Mouse (Mus musculus): Measurements from ENCODE around the gene Dmrt2.

Dmrt2 gene

GRCm38 (mm10) chr19:25672101-25672950, at the start of gene Dmrt2:
Gene Dmrt2 (plus strand): TSS chr19:25672411.
- no peak for DNase-seq (ENCODE audit: low spot score)

- no peak for DNase-seq (ENCODE audit: low spot score)
Measured at GRCm38 (mm10) chr19:25628490-25628889, 43.7 kb upstream of the Dmrt2 start.

DNA sequence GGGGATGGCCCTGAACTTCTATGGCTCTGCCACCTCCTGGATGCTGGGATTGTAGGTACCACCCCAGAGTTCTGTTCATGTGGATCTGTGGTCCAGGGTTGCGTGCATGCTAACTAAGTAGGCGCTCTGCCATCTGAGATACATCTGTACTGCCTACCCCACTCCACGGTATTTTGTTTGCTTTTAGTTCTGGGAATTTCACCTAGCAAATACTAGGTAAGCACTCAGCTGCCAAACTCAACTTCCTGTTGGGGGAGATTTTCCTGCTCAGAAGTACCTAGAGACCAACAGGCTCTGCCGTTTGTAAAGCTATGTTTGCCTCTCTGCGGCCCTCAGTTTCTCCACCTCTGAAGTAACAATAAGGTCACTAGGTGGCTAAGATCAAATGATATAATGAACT, 37.1 kb upstream of the Dmrt2 start:
- no peak for DNase-seq (ENCODE audit: low spot score)

DNA sequence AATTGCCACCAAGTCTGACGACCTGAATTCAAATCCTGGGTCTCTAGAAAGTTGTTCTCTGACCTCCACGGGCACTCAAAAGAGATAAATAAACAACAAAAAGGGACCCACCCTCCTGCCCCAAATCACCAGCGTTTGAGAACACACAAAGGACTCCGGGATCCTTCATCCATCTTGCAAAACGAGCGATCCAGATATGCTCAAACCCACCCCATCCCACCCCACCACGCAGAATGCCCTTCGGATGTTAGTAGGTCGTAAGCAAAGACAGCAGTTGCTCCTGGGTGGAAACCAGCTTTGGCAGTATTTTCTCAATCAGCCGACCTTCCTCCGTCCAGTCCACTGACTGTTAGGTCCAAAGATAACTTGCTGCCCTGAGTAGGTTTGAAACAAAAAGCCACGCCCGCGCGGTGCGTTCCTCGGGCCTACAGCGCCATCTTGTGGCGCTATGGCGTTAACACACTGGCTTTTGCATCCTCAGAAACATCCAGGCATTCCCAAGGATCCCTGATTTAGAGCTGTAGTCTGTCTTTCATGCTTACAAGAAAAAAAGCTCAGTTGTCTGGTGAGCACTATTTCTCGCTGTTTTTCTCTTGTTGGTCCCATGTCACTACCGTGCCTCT, 36.5 kb upstream of the Dmrt2 start:
- no peak for DNase-seq (ENCODE audit: low spot score)

- DNase-seq (ENCODE audit: low spot score), result no peak
Measured at GRCm38 (mm10) chr19:25638766-25639361, 33.3 kb upstream of the Dmrt2 start.

- no peak for DNase-seq (ENCODE audit: low spot score)
Measured at GRCm38 (mm10) chr19:25641786-25642185, 30.4 kb upstream of the Dmrt2 start.

DNA sequence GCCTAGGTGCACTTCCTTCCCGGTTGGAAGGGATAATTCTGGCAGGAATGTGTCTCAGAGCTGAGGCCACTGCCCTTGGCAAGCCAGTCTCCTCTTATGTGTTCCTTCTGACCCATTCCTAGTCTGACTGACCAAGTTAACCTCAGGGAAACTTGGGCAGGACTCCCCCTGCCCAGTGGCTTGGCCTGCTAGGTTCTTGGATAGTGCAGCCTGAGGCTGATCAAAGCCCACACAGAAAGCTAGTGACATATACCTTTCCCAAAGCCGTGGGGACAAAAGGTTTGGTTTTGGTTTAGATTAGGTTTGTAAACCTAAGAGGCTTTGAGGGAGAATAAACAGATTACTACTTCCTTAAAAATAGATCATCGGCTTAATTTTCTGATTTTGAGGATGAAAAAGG, 25.1 kb upstream of the Dmrt2 start:
- DNase-seq (ENCODE audit: low spot score), result no peak

DNA sequence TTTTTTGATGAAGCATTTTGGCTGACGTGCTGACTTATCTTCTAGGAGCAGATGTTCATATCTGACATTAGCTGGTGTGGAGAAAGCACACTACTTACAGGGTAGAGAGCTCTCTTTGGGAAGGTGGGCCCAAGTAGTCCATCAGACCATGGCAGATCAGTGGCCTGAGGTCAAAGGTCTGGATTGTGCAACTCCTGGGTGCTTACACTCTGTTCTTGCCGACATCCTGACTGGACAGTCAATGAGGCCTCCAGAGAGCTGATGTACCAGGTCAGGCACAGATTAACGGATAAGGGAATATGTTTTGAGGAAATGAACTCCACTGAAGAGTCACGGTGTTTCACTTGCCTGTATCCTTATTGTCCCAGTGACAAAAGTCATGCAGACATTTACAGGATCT, 23.5 kb upstream of the Dmrt2 start:
- DNase-seq (ENCODE audit: low spot score), result no peak

DNA sequence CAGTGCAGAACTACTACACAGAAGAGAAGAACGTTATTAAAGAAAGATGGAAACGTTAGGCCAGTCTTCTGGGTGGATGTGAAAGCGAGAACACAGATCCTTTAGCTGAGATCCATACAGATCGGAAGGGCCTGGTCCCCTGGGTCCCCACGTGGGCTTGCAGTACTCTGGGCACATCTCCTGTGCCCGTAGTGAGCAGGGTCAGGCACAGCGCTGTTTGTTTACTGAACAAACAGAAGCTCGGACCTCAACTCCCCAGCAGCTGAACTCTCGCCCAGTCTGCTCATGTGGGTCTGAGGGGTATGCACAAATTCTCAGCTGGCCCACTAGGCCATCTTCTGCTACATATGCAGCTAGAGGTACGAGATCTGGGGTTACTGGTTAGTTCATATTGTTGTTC, 21.7 kb upstream of the Dmrt2 start:
- DNase-seq (ENCODE audit: low spot score), result no peak

DNA sequence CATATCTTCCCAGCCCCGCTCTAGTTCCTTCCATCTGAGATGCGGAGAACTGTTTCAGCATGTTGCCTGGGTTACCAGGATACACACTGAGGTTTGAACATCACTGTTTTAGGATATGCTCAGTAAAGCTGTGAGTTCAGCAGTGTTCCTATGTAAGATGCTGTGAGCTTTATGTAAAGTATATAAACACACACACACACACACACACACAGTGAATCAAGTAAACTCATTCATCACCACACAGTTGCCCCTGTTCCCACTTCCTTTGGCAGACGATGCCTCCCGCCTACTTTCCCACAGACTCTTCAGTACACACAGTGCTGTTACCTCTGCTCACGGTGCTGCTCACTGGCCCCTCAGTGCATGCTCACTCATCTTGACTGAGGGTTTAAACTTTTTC, 19.7 kb upstream of the Dmrt2 start:
- DNase-seq (ENCODE audit: low spot score), result no peak

GRCm38 (mm10) chr19:25654034-25654749, 18.0 kb upstream of the Dmrt2 start:
- DNase-seq (ENCODE audit: low spot score), result no peak

DNA sequence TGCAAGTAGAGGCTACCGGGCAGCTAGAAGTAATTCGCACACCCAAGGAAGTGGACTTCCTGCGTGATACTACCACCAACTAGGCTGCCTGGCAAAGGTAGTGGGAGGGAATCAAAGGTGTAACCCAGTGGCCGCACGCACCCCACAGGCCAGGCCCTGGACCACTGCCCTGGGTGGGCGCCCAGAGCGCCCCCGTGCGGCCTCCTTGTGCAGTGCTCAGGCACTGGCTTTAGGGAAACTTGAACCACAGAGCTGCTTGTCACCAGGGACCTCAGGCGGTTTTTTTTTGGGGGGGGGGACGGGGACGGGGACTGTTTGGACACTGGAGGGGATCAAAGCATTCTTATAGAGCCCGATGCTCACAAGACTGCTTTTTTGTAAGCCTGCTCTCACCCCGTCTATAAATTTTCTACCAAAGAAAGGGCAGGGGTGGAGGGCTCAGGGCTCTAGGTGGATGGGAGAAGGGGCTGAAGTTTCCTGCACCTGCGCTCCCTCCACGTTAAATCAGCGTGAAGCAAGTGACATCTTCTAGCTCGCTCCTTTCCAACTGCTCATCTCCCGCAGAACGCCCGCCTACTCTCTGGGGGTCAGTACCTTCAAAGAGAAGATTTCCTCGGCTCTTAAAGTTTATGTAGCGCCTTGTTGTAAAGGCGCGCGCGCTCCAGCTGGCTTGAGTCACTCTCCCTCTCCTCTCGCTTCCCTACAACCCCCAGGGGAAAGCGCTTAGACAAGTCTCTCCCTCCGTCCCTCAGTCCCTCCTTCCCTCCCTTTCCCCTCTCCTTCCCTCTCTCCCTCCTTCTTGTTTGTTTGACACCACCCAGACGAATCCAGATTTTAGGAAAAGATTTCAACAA, 6.5 kb upstream of the Dmrt2 start:
- no peak for DNase-seq (ENCODE audit: low spot score)

GRCm38 (mm10) chr19:25667836-25668235, 4.4 kb upstream of the Dmrt2 start:
- DNase-seq (ENCODE audit: low spot score), result no peak

GRCm38 (mm10) chr19:25669593-25670248, 2.5 kb upstream of the Dmrt2 start:
- DNase-seq (ENCODE audit: low spot score), result no peak

DNA sequence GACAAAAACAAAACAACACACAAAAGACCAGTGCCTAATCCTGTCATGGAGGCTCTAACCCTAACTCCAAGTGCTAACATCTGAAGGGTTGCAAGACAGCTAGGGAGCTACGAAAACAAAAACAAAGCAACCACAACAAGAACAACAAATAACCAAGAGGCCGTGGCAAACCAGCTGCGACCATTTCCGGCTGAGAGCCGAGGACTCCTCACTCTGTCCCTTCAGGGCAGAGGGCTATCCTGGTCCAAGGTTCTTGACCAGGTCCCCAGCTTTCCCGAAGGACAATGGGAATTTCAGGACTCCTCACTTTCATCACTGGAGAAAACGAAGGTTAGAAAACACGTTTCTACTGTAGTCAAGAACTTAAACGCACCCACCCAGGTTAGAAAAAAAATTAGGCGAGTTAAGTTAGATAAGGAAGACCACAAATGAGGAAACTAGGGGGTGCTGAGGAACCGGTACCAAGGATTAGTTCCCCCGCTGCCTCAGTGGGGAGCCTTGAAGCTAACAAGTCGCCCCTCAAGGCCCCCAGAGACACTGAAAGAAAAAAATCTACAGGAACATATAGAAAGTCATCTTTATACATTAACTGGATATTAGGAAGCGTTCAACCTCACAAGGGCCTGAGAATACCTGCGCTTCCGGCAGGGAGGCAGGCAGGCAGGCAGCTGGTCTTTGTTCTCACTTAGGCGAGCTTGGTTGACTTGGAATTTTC, 1.5 kb upstream of the Dmrt2 start:
- DNase-seq (ENCODE audit: low spot score), result no peak

DNA sequence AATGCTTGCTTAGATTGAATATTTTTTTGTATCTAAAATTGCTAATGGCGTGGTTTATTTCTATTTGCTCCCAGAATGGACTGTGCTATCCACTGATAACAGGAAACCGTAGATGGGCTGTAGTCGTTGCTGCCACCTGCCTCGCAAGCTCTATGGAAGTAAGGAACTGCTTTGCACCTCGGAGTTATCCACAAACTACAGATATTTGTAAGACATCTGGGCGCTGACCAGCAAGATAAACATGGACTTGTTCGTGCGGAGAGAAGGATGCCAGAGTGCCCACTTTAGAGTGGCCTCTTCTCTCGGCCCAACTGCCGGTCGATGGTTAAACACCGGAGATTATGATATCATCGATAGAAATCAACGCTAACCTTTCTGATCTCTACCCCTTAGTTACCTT, 530 bp upstream of the Dmrt2 start:
- DNase-seq (ENCODE audit: low spot score), result no peak

GRCm38 (mm10) chr19:25673224-25674055, 1.2 kb downstream of the Dmrt2 start:
- DNase-seq (ENCODE audit: low spot score), result no peak

- no peak for DNase-seq (ENCODE audit: low spot score)
Measured at GRCm38 (mm10) chr19:25674056-25674420, 1.8 kb downstream of the Dmrt2 start.

DNA sequence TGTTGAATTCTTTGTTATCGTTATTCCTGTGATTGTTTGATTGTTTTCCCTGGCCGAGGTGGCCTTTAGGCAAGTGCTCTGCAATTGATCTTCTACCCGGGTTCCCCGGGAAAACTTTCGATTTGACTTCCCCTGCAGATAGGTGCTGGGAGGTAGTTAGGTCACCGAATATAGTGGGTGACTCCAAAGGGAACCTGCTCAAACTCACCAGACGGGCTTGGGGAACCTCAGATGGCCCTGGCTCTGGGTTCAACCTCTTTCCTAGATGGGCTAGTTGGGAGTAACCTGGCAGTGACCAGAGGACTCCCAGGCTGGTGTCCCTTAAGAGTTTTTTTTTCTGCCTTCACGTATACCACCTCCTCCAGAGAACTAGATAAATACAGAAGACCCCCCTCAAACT, 2.5 kb downstream of the Dmrt2 start:
- DNase-seq (ENCODE audit: low spot score), result no peak
